Mouse (Mus musculus) bone marrow macrophage, adult 2 months (primary cell): Measurements from ENCODE around the gene Akap13. TPM values are rescaled to one million over a fixed set of nuclear protein-coding genes. Genes with fewer than 3 reads are reported as not detected.

Source experiments
- H3K27ac ChIP-seq: 2 replicates; pipeline ENCODE4 v1.5.1; 2012; ENCODE audit warnings: low read depth, low read length; ENCODE audit not compliant: insufficient read depth
- H3K4me1 ChIP-seq: 2 replicates; pipeline ENCODE4 v1.6.1; 2012; ENCODE audit warnings: low read length; ENCODE audit not compliant: control insufficient read depth, insufficient read depth
- H3K4me3 ChIP-seq: 2 replicates; pipeline ENCODE4 v1.5.1; 2012; ENCODE audit warnings: mild to moderate bottlenecking, low read length, moderate library complexity; ENCODE audit not compliant: insufficient read depth
- CTCF ChIP-seq: IDR thresholded peaks from 2 replicates; pipeline ENCODE4 v1.5.1; 2012; ENCODE audit warnings: low read depth, mild to moderate bottlenecking, low read length, moderate library complexity
- POLR2A ChIP-seq: IDR thresholded peaks from 2 replicates; pipeline ENCODE4 v1.6.1; 2012; ENCODE audit warnings: mild to moderate bottlenecking, low read depth, low read length, borderline replicate concordance
- polyA plus RNA-seq: library from polyadenylated mRNA; stranded (reverse); fragments of >200 nt; gene quantifications from 2 replicates; pipeline ENCODE4 v1.2.4, GENCODE M21; 2012; ENCODE audit not compliant: missing spikeins, insufficient read depth, insufficient read length

The Akap13 gene
- polyA plus RNA-seq, 1 experiment, result 58.4 TPM

GRCm38 (mm10) chr7:75456152-75456888, 986 bp downstream of the Akap13 start:
- no peak for TF ChIP-seq POLR2A
- TF ChIP-seq CTCF, result no peak
- Histone ChIP-seq H3K27ac (peak overlapping the region; percentile 72), H3K4me3 (peak overlapping the region; percentile 84), H3K4me1 (peaks cover 6% of the 10 kb centered on the region)

GRCm38 (mm10) chr7:75460290-75460689, 5.0 kb downstream of the Akap13 start:
- Histone ChIP-seq H3K27ac (no peak overlapping the region), H3K4me3 (no peak overlapping the region), H3K4me1 (peaks cover 13% of the 10 kb centered on the region)
- no peak for TF ChIP-seq POLR2A
- TF ChIP-seq CTCF, result no peak

GRCm38 (mm10) chr7:75463579-75464162, 8.3 kb downstream of the Akap13 start:
- H3K4me1 ChIP-seq, result peaks cover 7% of the 10 kb centered on the region; the same call in 1 of the 2 replicates
- no peak overlapping the region for H3K27ac ChIP-seq
- H3K4me3 ChIP-seq, result no peak overlapping the region
- no peak for TF ChIP-seq POLR2A
- TF ChIP-seq CTCF, result no peak

- H3K4me3 ChIP-seq, result no peak overlapping the region
- H3K4me1 ChIP-seq, result peaks cover 26% of the 10 kb centered on the region
- TF ChIP-seq POLR2A (no peak), CTCF (no peak)
- H3K27ac ChIP-seq, result no peak overlapping the region
Observed at GRCm38 (mm10) chr7:75467791-75468190, 12.5 kb downstream of the Akap13 start.

GRCm38 (mm10) chr7:75470318-75470925, 15.1 kb downstream of the Akap13 start:
- H3K27ac ChIP-seq, result no peak overlapping the region
- TF ChIP-seq CTCF (no peak), POLR2A (no peak)
- H3K4me3 ChIP-seq, result no peak overlapping the region
- H3K4me1 ChIP-seq, result peaks cover 29% of the 10 kb centered on the region

GRCm38 (mm10) chr7:75472316-75473195, 17.2 kb downstream of the Akap13 start:
- peaks cover 29% of the 10 kb centered on the region for H3K4me1 ChIP-seq
- peak overlapping the region; percentile 47 for H3K27ac ChIP-seq
- H3K4me3 ChIP-seq, result no peak overlapping the region
- TF ChIP-seq CTCF, result no peak
- TF ChIP-seq POLR2A, result no peak

- peaks cover 29% of the 10 kb centered on the region for H3K4me1 ChIP-seq
- H3K27ac ChIP-seq, result peak overlapping the region; percentile 47
- no peak for TF ChIP-seq CTCF
- no peak for TF ChIP-seq POLR2A
- H3K4me3 ChIP-seq, result no peak overlapping the region
Observed at GRCm38 (mm10) chr7:75473294-75473693, 18.0 kb downstream of the Akap13 start.

GRCm38 (mm10) chr7:75474064-75474463, 18.7 kb downstream of the Akap13 start:
- Histone ChIP-seq H3K4me3 (no peak overlapping the region), H3K4me1 (peaks cover 29% of the 10 kb centered on the region), H3K27ac (no peak overlapping the region)
- TF ChIP-seq CTCF (no peak), POLR2A (no peak)

- H3K27ac ChIP-seq, result no peak overlapping the region
- no peak overlapping the region for H3K4me3 ChIP-seq
- TF ChIP-seq POLR2A (no peak), CTCF (no peak)
- peaks cover 26% of the 10 kb centered on the region for H3K4me1 ChIP-seq
Observed at GRCm38 (mm10) chr7:75474564-75475150, 19.3 kb downstream of the Akap13 start.
